Mouse (Mus musculus) limb, embryonic 14.5 days (tissue): ENCODE measurements at regions not wholly inside any gene's neighbourhood (a gene's known extent, or its start where the extent isn't known, plus 50 kb on each side); places are given as distances from the start of the nearest gene placed in this dataset.
A peak's percentile ranks its signal among the peaks of the same experiment; 100 is the strongest.
"Not testable (repeated sequence)": the region's sequence is repeated elsewhere in the genome, so short reads cannot be mapped to it uniquely, and the experiment has no call there.

ENCODE experiments used
- ATAC-seq: fragments of 200-750 bp; cut with Nextera tagmentation; 2 replicates; pipeline ENCODE4 v1.8.0; 2017; ENCODE audit warnings: low read depth, moderate number of reproducible peaks, moderate TSS enrichment; ENCODE audit not compliant: low FRiP score
- DNase-seq: peaks from one replicate; pipeline ENCODE4 v3.0.0-alpha.2; 2015; ENCODE audit warnings: low spot score
- H3K27ac ChIP-seq: fragments of 300-500 bp; sonication (generic); replicated peaks from 2 replicates; pipeline ENCODE4 v1.5.1; 2014; ENCODE audit warnings: low read depth, mild to moderate bottlenecking, low read length, moderate library complexity, mixed read lengths
- H3K27me3 ChIP-seq: fragments of 300-500 bp; sonication (generic); 2 replicates; pipeline ENCODE4 v1.6.1; 2014; ENCODE audit warnings: low read length, mixed read lengths; ENCODE audit not compliant: control insufficient read depth, insufficient read depth
- H3K36me3 ChIP-seq: fragments of 300-500 bp; sonication (generic); 2 replicates; pipeline ENCODE4 v1.6.1; 2014; ENCODE audit warnings: mild to moderate bottlenecking, low read length, moderate library complexity, mixed read lengths; ENCODE audit not compliant: control insufficient read depth, insufficient read depth
- H3K4me1 ChIP-seq: fragments of 300-500 bp; sonication (generic); 2 replicates; pipeline ENCODE4 v1.6.1; 2014; ENCODE audit warnings: antibody characterized with exemption, low read length, mixed read lengths; ENCODE audit not compliant: control insufficient read depth, insufficient read depth
- H3K4me2 ChIP-seq: fragments of 300-500 bp; sonication (generic); replicated peaks from 2 replicates; pipeline ENCODE4 v1.6.1; 2014; ENCODE audit warnings: low read depth, mild to moderate bottlenecking, low read length, moderate library complexity; ENCODE audit not compliant: severe bottlenecking
- H3K4me3 ChIP-seq: fragments of 300-500 bp; sonication (generic); replicated peaks from 2 replicates; pipeline ENCODE4 v1.5.1; 2014; ENCODE audit warnings: low read length
- H3K9ac ChIP-seq: fragments of 300-500 bp; sonication (generic); 2 replicates; pipeline ENCODE4 v1.6.1; 2014; ENCODE audit warnings: mild to moderate bottlenecking, low read depth, low read length, moderate library complexity; ENCODE audit not compliant: severe bottlenecking
- H3K9me3 ChIP-seq: fragments of 300-500 bp; sonication (generic); 2 replicates; pipeline ENCODE4 v1.6.1; 2016; ENCODE audit warnings: low read length; ENCODE audit not compliant: control insufficient read depth
- POLR2A ChIP-seq: fragments of 200-500 bp; IDR thresholded peaks from 2 replicates; pipeline ENCODE4 v1.8.0; 2012; ENCODE audit warnings: inconsistent platforms, mild to moderate bottlenecking, moderate library complexity, borderline replicate concordance; ENCODE audit not compliant: insufficient read depth, insufficient read length; ENCODE audit errors: extremely low read depth
- WGBS: fragments of 180-500 bp; shearing (Covaris S2); extraction: QIAGEN DNeasy Blood & Tissue Kit; methylation state at CpG from one replicate; pipeline ENCODE4 v1.1.7; 2014; 5-methylcytosine and 5-hydroxymethylcytosine counted together

DNA sequence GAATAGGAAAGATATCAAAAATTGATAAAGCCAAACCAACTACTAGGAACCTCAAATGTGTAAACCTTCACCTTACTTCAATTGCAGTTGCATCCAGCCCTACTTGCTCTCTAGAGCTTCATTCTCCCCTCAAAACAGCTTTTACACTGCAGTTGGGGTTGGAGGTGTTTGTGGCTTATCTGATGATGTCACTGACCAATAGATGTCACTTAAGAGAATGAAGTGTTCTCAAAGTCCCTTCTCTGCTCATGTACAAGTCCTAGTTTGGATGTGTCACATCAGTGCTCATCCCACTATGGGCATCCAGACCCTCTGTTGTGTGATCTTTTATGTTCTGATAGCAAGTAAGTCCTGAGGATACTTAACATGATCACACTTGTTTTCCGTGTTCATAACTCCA is 105.6 kb upstream of the 2210010C04Rik start:
- Histone ChIP-seq H3K4me2 (no peak overlapping the region), H3K4me1 (no peaks in the 10 kb centered on the region), H3K9ac (no peak overlapping the region), H3K27me3 (no peaks in the 10 kb centered on the region), H3K4me3 (no peak overlapping the region), H3K27ac (no peak overlapping the region), H3K9me3 (no peaks in the 10 kb centered on the region), H3K36me3 (no peaks in the 10 kb centered on the region)
- WGBS: 89% methylated on average over 1 of the region's 1 CpGs
- no peak for TF ChIP-seq POLR2A
- DNase-seq: no peak
- no peak for ATAC-seq

DNA sequence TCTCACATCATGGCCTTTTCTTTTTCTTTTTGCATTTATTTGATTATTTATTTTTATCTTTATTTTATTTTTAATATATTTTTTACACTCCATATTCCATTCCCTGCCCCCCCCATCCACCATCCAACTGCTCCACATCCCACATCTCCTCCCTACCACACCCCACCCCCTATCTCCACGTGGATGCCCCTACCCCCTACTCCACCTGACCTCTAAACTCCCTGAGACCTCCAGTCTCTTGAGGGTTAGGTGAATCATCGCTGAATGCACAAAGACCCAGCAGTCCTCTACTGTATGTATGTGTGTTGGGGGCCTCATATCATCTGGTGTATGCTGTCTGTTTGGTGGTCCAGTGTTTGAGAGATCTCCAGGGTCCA is 102.1 kb upstream of the 2210010C04Rik start:
- not testable (repeated sequence) for H3K36me3 ChIP-seq, H3K4me3 ChIP-seq, H3K27me3 ChIP-seq, ATAC-seq, H3K9ac ChIP-seq, H3K27ac ChIP-seq, DNase-seq, H3K9me3 ChIP-seq, H3K4me1 ChIP-seq, H3K4me2 ChIP-seq
- WGBS: 50% methylated on average over 2 of the region's 2 CpGs

DNA sequence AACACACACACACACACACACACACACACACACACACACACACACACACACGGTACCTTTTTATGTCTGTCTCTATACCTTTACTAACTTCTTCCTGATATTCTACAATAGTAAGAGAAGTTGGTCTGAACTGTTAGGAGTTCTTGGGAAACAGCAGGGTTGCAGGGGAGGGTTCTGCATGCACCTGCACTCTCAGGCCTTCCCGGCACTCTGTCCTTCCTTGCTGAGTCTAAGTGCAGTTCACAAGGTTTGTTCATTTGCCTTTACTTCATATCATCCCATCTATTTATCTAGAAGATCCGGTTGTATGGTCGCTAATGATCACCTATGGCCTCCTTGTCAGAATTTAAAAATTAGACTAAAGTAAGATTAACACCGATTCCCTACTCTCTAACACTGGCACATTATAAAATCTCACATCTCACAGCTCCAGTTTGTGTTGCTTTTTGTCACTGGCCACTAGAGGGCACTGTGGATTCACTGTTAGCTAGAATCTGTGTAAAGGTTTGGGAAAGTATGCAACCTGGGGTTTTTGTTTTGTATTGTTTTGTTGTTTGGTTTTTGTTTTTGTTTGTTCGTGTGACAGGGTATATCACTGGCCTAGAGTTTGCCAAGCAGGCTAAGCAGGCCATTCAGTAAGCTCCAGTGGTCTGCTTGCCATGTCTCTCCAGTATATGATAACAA is 101.5 kb upstream of the 2210010C04Rik start:
- Histone ChIP-seq H3K4me3 (no peak overlapping the region), H3K27ac (no peak overlapping the region), H3K4me1 (no peaks in the 10 kb centered on the region), H3K27me3 (no peaks in the 10 kb centered on the region), H3K4me2 (no peak overlapping the region), H3K9ac (no peak overlapping the region), H3K36me3 (no peaks in the 10 kb centered on the region), H3K9me3 (no peaks in the 10 kb centered on the region)
- DNase-seq (peak; percentile 65), ATAC-seq (no peak)
- no peak for TF ChIP-seq POLR2A
- WGBS: 33% methylated on average over 6 of the region's 6 CpGs

DNA sequence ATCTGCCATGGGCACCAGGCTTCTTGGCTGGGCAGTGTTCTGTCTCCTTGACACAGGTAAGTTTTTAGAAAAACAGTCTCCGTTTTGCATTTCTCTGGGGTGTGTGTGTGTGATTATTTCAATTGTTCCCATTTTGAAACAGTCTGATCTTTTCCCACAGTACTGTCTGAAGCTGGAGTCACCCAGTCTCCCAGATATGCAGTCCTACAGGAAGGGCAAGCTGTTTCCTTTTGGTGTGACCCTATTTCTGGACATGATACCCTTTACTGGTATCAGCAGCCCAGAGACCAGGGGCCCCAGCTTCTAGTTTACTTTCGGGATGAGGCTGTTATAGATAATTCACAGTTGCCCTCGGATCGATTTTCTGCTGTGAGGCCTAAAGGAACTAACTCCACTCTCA is 99.9 kb upstream of the 2210010C04Rik start:
- no peaks in the 10 kb centered on the region for H3K27me3 ChIP-seq
- DNase-seq (no peak), ATAC-seq (no peak)
- H3K27ac ChIP-seq: no peak overlapping the region
- H3K4me3 ChIP-seq: no peak overlapping the region
- no peak overlapping the region for H3K4me2 ChIP-seq
- 70% methylated on average over 4 of the region's 4 CpGs for WGBS
- no peak for TF ChIP-seq POLR2A
- H3K9me3 ChIP-seq: no peaks in the 10 kb centered on the region
- H3K9ac ChIP-seq: no peak overlapping the region
- H3K4me1 ChIP-seq: no peaks in the 10 kb centered on the region
- no peaks in the 10 kb centered on the region for H3K36me3 ChIP-seq

DNA sequence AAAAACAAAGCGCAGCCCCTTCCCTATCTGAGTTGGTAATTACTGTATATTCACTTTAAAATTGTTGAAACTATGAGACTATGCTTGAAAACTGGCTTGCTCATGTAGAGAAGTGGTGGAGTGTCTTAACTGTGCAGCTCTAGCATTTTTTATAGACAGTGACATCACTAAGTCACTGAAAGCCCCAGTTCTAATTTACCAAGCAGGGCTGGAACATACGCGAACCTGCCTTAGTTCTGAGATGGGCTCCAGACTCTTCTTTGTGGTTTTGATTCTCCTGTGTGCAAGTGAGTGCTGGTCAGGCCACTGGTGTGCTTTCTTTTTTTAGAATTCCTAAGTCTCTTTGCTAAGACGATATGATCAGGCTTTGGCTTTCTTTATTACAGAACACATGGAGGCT is 94.6 kb upstream of the 2210010C04Rik start:
- Histone ChIP-seq H3K4me3 (no peak overlapping the region), H3K9ac (no peak overlapping the region), H3K27ac (no peak overlapping the region), H3K36me3 (no peaks in the 10 kb centered on the region), H3K4me1 (no peaks in the 10 kb centered on the region), H3K9me3 (no peaks in the 10 kb centered on the region), H3K4me2 (no peak overlapping the region), H3K27me3 (no peaks in the 10 kb centered on the region)
- no peak for ATAC-seq
- no peak for TF ChIP-seq POLR2A
- 90% methylated on average over 4 of the region's 4 CpGs for WGBS
- DNase-seq: no peak

DNA sequence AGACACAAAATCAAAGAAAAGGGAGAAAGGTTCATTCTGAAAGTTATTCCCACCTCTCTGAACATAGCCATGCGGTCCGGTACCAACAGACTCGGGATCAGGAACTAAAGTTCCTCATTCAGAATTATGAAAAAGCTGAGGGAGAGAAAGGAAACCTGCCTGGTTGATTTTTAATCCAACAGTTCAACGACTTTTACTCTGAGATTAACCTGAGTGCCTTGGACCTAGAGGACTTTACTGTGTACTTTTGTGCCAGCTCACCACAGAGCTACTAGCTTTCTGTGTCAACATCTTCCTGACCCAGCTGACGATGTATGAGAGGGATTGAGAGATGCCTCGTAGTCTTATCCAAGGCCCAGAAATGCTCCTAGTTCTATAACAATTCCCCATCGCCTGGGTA is 92.5 kb upstream of the 2210010C04Rik start:
- 80% methylated on average over 7 of the region's 7 CpGs for WGBS

More for the DNA sequence above, 92.5 kb upstream of the 2210010C04Rik start:
- no peak for TF ChIP-seq POLR2A
- no peaks in the 10 kb centered on the region for H3K9me3 ChIP-seq
- H3K36me3 ChIP-seq: no peaks in the 10 kb centered on the region
- H3K4me3 ChIP-seq: no peak overlapping the region
- no peaks in the 10 kb centered on the region for H3K4me1 ChIP-seq
- no peaks in the 10 kb centered on the region for H3K27me3 ChIP-seq
- no peak overlapping the region for H3K9ac ChIP-seq
- H3K4me2 ChIP-seq: no peak overlapping the region
- DNase-seq: no peak
- no peak overlapping the region for H3K27ac ChIP-seq
- ATAC-seq: no peak
